Mouse (Mus musculus): ENCODE results near the gene Gk. TPM values are rescaled to one million over a fixed set of nuclear protein-coding genes. Genes with fewer than 3 reads are reported as not detected.

Gk gene
- 24.9 TPM for polyA plus RNA-seq (2014; fragmentation: Illumina TruSeq; extraction: RNeasy Lipid Tissue Mini Kit (QIAGEN cat#74804); ENCODE audit: low read depth, low replicate concordance)

DNA sequence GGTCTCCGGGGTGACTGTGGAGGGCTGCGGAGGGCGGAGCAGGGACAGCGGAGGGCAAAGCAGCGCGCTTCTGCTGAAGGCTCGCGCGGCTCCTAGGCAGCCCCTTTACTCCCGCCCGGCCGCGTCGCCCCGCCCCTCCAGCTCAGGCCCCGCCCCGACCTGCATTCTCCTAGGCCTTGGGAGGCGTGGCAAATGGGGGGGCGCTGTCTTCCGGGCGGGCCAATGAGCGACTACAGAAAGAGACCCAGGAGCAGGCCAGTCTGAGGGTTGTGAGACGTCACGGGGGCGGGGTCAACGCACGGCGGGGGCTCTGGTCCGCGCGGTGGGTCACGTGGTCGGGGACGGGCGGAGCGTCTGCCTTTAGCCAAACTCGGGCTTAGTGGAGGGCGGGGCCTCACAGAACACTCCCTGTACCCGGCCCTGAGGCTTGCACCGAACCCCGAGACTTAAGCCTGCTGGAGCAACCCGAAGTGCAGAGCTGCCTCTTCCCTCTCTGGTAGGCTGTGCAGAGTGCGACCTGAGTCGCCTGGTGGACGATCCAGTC is at the start of gene Gk:
Gene Gk (minus strand): TSS at position 276 of the 544 bp plus-strand sequence.

Other genes with a start within 250 kb of the Gk start
- 6.7 TPM for gene Tab3, start 202.8 kb downstream of the Gk start, polyA plus RNA-seq (2014; fragmentation: Illumina TruSeq; extraction: RNeasy Lipid Tissue Mini Kit (QIAGEN cat#74804); ENCODE audit: low read depth, low replicate concordance)
- gene 5430427O19Rik, start 93.5 kb upstream of the Gk start, polyA plus RNA-seq (2014; fragmentation: Illumina TruSeq; extraction: RNeasy Lipid Tissue Mini Kit (QIAGEN cat#74804); ENCODE audit: low read depth, low replicate concordance), result 0.16 TPM

Measured in heart, adult 10 weeks (tissue).